Mouse (Mus musculus) activated CD4-positive, CD25-positive, alpha-beta regulatory T cell, adult 4 months (primary cell): ENCODE measurements at regions not wholly inside any gene's neighbourhood (a gene's known extent, or its start where the extent isn't known, plus 50 kb on each side); places are given as distances from the start of the nearest gene placed in this dataset.

ENCODE experiments used
- ATAC-seq: one replicate; pipeline ENCODE4 v1.8.0; 2017

DNA sequence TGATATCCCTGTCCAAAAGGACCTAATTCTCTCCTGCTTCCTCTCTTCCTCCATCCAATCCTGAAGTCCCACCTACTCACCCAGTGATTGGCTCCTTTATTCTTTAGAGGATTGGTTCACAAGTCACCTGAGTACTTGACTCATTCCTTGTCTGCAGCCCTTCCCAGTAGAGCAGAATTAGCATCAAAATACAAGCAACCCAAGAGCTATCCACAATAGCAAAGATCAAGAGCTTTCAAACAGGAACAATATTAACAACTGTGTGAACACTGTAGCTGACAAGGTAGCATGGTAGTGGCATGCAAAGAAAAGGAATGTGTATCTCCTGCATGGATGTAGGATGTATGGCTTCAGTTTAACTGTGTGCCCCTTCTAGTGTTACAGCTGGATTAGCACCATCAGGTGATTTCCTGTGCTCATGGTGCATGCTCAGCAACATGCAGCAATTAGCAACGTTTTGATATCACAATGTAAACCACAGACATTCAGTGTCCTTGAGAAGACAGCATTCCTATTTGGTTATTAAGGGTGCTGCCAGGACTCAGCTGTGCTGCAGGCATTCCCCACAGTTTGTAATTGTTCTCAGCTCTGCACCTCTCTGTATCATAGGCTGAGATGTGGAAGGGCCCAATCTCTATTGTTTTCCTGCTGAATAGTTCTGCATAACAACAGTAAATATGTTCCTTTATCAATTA lies 437.2 kb downstream of the Ptprc start:
- ATAC-seq: no peak

DNA sequence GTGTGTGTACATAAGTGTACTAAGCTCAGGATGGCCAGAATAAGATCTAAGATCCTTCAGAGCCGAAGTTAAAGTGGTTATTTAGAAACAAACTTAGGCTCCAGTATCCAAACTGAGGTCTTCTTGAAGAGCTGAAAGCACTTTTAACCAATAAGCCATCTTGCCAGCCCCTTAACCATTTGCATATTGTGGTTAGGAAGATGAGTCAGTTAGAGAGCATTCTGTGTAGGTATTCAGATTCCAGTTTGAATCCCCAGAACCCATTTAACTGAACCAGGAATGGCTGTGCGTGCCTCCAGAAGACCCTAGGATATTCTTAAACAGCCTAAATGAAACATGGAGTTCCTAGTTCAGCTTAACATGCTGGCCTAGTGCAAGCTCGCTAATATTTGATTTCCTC lies 471.6 kb downstream of the Ptprc start:
- ATAC-seq: no peak

DNA sequence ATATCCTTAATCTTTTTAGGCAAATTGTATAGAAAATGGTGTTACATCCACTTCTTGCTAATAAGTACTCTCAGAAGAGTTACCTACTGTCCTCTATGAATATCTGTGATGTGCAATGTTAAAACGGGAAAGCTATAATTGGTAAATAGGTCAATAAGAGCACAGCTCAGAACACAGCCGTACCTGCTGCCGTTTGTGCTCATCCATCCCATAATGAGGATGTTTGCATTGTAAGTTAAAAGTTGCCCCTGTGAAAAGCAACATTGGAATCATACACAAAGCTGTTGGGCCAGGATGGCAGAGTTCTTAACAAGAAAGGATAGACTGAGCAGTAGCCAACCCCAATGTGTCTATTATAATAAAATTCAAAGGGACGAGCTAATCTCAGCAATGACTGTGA lies 476.6 kb downstream of the Ptprc start:
- no peak for ATAC-seq

DNA sequence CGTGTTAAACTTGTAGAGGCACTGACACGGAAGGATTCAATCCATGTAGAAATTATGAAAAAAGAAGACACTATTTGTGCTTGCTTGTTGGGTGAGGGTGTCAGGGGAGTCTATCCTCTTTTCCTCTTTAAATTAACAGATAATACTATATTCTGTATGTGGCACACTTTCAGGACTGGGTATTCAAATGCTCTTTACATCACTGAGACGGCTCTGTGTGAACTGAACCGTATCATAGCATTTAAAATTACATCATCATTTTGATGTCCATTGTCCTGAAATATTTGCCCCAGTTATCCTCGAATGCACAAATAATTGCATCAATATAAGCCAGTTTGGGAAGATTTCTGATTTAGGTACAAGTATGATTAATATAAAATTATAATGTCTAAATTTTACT lies 478.2 kb downstream of the Ptprc start:
- no peak for ATAC-seq

DNA sequence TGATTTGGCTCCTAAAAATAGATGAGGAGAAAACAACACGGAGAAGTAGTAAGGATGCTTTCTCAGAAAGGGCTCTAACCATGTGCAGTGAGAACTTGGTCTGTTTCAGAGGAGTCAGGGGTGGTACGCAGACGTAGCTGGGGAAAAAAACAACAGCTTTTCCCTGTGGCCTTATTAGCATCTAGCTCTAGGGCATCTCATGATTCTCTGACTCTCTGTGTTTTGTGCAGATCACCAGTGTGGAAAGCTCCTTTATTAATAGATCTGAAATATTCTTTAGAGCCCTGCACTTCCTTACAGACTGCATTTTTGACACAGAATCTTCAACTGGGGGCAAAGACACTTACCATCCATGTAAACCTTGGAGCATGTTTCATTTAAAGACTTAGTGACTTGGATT lies 478.7 kb downstream of the Ptprc start:
- ATAC-seq: no peak

DNA sequence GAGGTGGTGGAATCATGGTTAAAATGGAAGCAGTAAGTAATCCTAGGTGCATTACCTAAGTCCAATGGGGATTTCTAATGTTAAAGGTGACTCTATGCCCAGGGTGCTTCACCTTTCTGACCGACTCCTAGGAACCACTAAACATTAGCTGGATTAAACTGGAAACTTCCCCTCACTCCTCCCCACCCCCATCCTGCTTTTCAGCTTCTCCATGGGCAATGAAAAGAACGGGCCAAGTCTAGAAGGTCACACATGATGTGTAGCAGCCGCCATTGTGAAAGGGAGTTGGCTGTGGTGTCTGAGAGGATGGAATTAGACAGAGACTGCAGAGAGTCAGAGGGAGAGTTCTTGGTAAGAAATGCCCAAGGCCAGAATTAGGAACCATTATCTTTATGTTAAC lies 479.8 kb downstream of the Ptprc start:
- no peak for ATAC-seq

DNA sequence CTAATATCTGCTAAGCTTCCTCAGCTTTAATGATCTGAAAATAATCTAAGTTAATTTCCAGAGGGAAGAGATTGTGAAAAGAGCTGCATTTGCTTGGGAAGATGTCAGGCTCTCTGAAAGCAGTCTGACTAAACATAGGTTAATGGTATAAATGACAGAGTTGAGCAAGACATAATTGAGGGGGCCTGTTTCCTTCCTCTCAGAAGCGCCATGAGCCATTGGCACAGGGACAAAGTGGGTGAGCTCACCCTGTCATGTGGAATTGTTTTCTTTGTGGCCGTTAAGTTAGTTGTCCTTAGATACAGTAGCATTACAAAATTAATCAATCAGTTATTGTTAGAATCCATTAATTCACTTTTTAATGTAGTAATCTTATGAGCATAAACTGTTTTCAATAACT lies 483.0 kb downstream of the Ptprc start:
- no peak for ATAC-seq

DNA sequence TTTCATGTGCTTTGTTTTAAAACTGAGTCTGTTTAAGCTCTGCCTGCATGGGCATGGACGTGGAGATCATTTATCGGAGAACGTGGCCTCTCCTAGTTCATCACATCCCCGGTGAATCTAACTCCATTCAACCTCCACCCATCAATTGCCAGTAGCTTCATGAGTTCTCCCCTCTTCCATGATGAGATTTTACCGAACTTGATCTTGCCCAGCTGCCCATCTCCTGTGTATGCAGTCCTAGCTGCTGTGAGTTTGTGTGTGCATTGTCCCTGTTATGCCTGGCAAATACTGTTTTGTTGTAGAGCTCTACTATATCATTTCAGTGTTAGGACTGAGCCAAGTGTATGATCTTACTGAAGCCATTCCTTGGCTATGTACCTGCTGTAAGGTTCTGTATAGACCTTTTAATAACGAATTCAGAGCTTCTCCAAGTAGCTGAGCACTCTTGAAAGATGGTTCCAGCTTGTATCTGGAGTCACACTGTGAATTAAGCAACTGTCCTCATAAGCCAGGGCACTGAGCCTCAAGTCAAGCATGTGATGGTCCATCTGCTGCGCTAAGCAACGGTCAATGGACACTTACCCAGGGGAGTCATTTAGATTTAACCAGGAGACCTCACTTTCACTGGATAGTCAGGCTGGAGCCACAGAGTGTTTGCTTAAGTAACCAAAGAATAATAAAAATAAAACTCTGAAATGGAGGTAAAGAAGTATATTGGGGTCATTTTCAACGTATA lies 484.5 kb downstream of the Ptprc start:
- ATAC-seq: no peak

DNA sequence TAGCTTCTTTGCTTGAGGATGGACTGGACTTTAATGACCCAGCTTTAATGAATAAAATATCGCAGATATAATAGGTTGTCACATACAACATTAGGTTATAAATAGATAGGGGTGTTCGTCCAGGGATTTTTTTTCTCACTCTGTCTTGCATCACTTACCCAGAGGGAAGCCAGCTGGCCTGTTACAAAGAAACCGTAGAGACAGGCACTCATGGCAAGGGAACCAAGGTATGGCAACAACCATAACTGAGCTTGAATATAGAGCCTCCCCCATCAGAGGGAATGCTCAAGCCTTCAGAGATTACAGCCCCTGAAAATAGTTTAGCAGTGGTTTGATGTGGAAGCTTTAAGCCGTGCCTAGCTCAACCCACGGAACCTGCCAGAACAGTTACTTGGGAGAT lies 504.9 kb downstream of the Ptprc start:
- no peak for ATAC-seq

DNA sequence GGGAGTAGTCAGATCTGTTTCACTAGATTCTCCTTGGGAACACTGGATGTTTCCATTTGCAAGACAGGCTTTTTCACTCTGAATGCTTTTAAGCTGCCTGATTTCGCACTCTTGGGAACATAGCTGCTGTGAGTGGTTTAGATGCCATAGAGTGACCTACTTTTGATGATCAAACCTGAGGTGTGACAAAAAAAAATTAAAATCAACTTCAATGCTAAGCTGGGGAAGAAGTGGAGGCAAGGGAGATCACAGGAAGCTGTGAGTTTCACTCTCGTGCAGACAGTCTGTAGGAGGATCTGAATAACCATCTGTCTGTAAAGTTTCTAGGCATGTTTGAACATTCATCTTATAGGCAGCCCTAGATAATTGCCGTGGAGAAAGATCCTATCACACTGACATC lies 505.7 kb downstream of the Ptprc start:
- no peak for ATAC-seq

DNA sequence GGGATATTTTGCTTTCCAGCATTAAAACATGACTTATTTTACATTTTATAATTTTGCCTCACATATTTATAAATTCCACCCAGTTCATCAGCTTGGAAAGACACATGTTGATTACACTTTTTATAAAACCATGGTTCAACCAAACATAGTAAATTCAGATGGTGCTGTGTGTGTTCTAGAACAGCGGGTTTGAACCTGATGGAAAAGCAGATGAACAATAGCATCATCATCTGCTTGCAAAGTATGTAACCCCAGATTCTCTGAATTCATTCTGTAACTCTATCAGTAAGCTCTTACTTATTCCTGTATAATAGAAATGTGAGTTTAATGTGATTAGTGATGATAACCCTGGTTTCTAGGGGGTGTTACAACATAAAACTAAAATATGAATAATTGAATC lies 517.4 kb downstream of the Ptprc start:
- ATAC-seq: no peak

DNA sequence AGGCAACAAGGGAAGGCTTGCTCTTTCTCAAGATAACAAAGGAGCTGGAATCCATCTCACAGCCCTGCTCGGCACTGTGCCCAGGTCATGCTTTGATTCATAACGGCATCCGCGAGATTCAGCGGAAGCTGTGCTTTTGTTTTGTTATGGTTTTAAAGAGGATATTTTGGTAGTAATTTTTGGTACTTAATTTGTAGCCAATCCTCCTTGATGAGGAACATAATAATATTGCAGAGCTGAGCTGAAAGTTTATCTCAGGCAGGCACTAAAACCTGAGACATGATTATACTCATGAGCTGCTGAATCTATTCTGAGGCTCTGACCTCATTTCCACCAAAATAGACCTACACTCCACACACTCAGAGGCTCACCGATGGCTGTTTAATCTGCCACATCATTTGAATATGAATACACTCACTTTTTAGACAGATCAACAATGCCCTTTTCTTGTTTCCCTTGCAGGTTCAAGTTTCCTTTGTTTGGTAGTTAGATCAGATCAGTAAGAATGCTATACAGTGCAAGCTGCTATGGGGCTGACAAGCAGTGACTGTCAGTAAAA lies 518.5 kb downstream of the Ptprc start:
- no peak for ATAC-seq

DNA sequence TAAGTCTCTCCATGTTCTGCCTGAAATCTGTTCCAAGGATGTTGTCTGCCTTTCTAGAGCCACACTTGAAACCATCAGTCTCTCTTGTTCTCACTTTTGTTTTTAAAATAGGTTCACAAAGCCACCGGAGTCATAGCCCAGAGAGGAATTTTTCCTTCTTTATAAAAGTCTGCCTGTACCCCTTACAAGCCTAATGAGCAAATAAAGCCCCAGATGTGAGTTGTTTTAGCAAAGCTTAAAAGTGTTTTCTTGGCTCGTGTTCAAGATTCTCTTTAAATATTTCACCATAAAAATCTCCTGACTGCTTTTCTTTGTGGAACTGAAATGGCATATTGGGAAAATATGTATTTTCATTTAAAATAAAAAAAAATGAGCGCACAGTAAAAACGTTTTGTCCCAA lies 521.3 kb downstream of the Ptprc start:
- no peak for ATAC-seq

DNA sequence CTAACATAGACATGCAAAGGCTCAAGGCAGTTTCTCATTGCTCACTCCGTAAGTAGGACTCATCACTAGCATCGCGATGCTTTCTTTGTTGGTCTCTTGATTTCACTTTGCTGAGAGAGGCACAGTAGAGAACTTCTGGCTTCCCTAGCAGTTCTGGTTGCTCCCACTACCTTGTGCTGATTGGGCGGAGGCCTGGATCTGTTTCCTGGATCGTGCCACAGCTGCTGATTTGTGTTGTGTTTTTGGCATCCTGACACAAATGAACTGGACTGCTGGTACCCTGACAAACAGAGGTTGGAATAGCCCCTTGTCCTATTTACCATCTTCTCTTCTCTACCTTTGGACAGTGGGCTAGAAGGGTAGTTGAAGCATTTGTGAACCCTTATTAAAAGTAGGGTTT lies 522.0 kb downstream of the Ptprc start:
- no peak for ATAC-seq

DNA sequence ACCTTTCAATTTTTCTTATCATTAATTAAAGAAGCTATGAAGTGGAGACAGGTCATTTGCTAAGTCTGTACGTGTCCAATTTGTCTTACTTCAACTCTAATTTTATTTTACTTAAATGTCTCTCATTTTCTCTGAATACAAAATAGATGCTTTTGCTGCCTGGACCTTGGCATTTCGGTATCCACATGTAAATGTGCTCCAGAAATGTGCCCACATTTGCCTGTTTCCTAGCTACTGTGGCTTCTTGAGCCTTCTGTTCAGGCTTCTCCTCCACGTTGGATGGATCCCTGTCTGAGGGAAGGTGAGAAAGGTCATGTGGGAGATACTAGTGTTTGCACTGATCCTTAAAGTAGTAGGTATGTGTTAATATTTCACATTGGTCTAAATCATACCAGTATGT lies 524.9 kb downstream of the Ptprc start:
- no peak for ATAC-seq

DNA sequence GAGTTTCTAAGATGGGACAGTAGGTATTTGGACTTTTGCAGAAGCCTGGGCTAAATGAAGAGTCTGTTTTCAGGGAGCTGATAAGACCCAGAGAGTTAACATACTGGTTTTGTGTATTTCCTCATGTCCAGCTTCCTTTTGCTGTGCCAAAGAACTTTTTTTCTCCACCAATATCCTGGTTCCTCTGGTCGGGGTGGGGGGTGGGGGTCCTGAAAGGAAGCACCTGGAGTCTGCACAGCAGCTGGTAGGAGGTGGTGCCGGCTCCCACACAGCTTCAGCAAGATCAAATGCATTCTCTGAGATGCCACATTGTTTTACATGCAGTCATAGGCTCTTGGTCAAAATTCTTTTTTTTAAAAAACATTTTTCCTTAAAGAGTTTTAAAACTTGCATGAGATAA lies 525.4 kb downstream of the Ptprc start:
- ATAC-seq: no peak

DNA sequence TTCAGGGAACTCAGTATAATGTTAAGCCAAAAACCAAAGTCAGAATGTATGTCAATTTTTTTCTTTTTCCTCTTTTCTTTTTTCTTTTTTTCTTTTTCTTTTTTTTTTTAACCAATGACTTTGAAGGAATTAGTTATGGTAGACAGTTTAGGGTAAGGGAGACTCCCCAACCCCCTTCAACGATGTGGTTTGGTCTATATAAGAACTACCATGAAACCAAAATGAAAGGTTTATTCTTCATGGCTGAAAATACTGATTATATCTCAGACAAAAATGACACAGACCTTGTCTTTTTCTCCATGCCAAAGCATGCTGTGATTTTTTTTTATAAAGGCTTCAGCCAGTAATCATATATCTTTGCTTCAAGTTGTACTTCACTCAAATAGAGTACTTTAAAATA lies 526.7 kb downstream of the Ptprc start:
- no peak for ATAC-seq

DNA sequence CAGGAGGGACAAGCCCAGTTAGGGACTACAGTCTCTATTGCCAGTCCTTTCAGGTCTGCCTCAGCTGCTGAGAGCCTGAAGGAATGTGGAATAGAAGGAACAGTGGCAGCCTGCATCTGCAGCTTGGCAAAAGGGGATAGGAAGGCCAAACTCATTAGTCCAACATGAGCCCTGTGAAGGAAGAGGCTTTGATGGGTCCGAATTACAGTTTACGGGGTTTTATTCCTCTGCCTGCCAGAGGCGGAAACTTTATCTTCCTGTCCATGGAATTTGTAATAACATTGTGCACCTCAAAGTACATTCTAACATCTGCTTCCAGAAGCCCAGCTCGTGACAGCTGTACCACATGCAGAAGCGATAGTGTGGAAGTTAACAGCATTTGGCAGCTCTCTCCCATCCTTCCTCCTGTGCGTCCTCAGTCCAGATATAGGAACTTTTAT lies 530.9 kb downstream of the Ptprc start:
- ATAC-seq: no peak

DNA sequence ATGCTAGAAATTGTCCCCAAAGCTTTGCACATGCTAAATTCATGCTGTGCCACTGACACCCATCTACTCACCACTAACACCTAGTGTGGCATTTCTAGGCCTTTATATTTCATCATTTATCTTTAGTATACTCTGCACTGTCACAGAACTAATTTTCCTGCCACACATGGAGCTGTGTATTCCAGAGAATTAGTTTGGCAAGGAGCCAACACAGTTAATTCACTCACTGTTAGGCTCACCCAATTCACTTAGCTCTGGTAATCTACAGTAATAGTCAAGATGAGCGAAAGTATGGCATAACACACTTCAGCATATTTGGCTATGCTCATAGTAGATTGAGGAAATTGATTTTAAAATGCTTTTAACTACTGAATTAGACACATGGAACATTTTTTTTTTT lies 532.0 kb downstream of the Ptprc start:
- no peak for ATAC-seq

DNA sequence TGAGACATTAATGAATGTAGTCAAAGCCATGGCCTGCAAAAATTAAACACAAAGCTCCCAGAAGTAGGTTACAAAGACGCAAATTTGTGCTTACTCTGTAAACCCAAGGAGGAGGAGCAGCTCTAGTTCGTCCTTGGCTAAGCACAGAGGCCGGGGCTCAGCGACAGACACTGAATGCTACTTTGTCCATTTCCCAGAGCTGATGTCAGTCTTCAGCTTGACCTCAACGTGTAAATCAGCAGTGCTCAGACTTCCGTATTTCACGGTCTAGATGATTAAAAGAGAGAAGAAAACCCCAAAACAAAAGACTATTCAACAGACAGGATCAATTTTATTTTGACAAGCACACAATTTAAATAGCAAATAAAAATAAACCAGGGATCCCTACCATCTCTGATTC lies 534.7 kb downstream of the Ptprc start:
- ATAC-seq: no peak

DNA sequence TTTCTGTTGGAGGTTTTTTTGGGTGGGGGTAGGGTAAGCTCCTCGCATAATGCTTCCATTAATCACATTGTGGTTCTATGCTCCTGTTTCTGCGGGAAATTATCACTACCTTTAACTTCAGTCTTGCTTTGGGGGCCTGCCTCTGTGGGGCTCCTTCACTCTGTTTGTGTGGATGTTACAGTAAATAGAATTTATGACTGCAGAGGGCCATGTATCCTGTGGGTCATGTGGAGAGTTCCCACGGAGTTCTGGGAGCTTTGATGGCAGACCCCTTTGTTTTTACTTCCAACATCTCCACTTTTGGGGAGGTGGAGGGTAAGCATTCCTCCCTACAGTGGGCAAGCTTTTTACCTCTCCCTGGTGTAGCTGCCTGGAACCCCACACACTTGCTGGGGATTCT lies 538.6 kb downstream of the Ptprc start:
- no peak for ATAC-seq

DNA sequence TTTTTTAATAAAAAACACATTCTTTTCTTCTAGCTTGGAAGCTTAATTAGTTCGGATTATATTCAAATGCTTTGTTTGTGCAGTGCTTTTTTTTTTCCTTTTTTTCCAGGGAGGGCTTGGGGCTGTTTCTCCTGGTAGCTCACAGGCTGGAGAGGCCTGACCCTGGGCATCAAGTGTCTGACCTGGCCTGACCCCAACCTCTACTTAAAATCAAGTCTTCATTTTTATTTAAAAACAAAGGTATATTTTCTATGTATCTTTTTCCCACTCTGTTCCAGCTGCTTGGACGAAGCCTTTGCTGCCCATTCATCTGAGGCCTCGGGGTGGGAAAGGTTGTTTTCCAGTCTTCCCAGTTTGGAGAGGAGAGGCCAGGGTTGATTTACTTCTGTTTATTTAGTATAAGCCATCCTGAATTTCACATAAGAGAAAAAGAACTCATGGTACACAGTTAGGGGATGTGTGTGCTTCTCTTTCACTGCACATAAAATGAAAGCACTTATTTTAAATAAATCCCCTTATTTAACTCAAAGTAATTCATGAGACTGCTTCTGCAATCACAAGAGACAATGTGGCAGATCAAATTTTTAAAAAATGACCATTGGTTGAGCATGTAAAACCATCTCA lies 539.1 kb downstream of the Ptprc start:
- no peak for ATAC-seq

DNA sequence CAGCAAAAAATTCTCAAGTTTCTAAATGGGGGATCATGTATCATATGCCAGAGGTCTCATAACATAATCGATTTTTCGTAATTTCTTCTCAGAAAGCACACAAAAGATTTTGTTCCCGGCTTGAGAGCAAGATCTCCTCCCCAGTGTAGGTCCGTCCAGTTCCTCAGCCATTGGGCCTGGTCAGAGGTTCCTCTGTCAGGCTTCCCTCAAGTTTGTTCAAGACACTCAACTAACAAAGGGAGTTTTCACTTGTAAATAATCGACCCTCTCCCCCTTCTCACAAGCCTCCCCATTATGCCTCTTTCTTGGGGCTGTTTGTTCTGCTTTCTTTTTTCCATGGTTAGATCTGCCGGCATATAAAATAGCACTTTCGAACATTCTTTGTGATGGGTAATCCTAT lies 539.7 kb downstream of the Ptprc start:
- no peak for ATAC-seq

DNA sequence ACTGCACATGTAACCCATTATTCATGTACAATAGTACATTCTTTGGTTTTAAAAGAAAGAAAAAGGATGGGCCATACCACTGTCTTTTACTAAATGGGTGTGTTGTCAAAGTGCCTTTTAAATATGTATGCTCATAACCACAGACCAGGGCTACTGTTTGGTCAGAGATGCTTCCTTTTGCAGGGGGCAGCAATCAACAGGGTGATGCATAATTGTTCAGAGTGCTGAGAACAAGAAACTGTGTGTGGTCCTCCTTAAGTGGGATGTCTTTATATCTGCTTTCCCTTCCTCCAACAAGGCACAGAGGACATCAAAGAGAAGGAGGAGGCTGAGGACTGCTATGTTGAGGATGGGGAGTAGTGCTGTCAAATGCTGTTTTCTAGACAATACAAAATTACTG lies 544.0 kb downstream of the Ptprc start:
- no peak for ATAC-seq
